Mouse (Mus musculus) gonadal fat pad, adult 2 months (tissue): ENCODE measurements around the gene Mfsd6l. TPM values are rescaled to one million over a fixed set of nuclear protein-coding genes. Genes with fewer than 3 reads are reported as not detected.

ENCODE experiments used
- DNase-seq: peaks from one replicate; pipeline ENCODE4 v3.0.0-alpha.2; 2012; ENCODE audit warnings: low read depth
- polyA plus RNA-seq: library from polyadenylated mRNA; depleted of rRNA; stranded (reverse); fragments of >200 nt; gene quantifications from 2 replicates; pipeline ENCODE4 v1.2.3, GENCODE M21; 2012

Gene Mfsd6l
- polyA plus RNA-seq, 1 experiment, result 5.3 TPM

GRCm38 (mm10) chr11:68553981-68554471 is 2.0 kb upstream of the Mfsd6l start:
- DNase-seq, result no peak

GRCm38 (mm10) chr11:68559546-68559945 is 3.6 kb downstream of the Mfsd6l start:
- DNase-seq, result no peak

- DNase-seq, result no peak
Measured at GRCm38 (mm10) chr11:68561957-68562950, 6.3 kb downstream of the Mfsd6l start.

- DNase-seq, result no peak
Measured at GRCm38 (mm10) chr11:68564356-68565031, 8.5 kb downstream of the Mfsd6l start.

- no peak for DNase-seq
Measured at GRCm38 (mm10) chr11:68565032-68565429, 9.0 kb downstream of the Mfsd6l start.

- DNase-seq, result no peak
Measured at GRCm38 (mm10) chr11:68566447-68567059, 10.6 kb downstream of the Mfsd6l start.

GRCm38 (mm10) chr11:68570861-68571260 is 14.9 kb downstream of the Mfsd6l start:
- DNase-seq, result no peak

GRCm38 (mm10) chr11:68577076-68577475 is 21.1 kb downstream of the Mfsd6l start:
- no peak for DNase-seq

- DNase-seq, result no peak
Measured at GRCm38 (mm10) chr11:68579462-68579881, 23.5 kb downstream of the Mfsd6l start.

- no peak for DNase-seq
Measured at GRCm38 (mm10) chr11:68580566-68580965, 24.6 kb downstream of the Mfsd6l start.

GRCm38 (mm10) chr11:68583225-68583624 is 27.2 kb downstream of the Mfsd6l start:
- DNase-seq, result no peak

- no peak for DNase-seq
Measured at GRCm38 (mm10) chr11:68583906-68584480, 28.0 kb downstream of the Mfsd6l start.

GRCm38 (mm10) chr11:68585890-68586289 is 29.9 kb downstream of the Mfsd6l start:
- no peak for DNase-seq

GRCm38 (mm10) chr11:68586721-68587120 is 30.7 kb downstream of the Mfsd6l start, which contains the start of gene Ccdc42:
TSS of gene Ccdc42 (plus strand) at chr11:68587021.
- DNase-seq, result no peak

- no peak for DNase-seq
Measured at GRCm38 (mm10) chr11:68589055-68589809, 33.2 kb downstream of the Mfsd6l start.

- DNase-seq, result no peak
Measured at GRCm38 (mm10) chr11:68591708-68592107, 35.7 kb downstream of the Mfsd6l start.

- no peak for DNase-seq
Measured at GRCm38 (mm10) chr11:68593247-68593646, 37.3 kb downstream of the Mfsd6l start.

GRCm38 (mm10) chr11:68597912-68598311 is 41.9 kb downstream of the Mfsd6l start:
- no peak for DNase-seq

- DNase-seq, result no peak
Measured at GRCm38 (mm10) chr11:68600551-68601021, 44.6 kb downstream of the Mfsd6l start.

- DNase-seq, result no peak
Measured at GRCm38 (mm10) chr11:68601486-68601991, 45.6 kb downstream of the Mfsd6l start.
